Mouse (Mus musculus): ENCODE results near the gene Tex33. TPM values are rescaled to one million over a fixed set of nuclear protein-coding genes. Genes with fewer than 3 reads are reported as not detected.
"Not testable (repeated sequence)": the region's sequence is repeated elsewhere in the genome, so short reads cannot be mapped to it uniquely, and the experiment has no call there.

Tex33 gene
- total and polyA plus RNA-seq, 3 experiments = 4.3 to 4.7 TPM; not detected in 1

- H3K9me3 ChIP-seq (replicated peaks; ENCODE audit: insufficient read depth, low read length); H3K27me3 ChIP-seq (ENCODE audit: control insufficient read depth in 1 of 2, insufficient read depth in 2 of 2, low read length in 2 of 2); H3K79me2 ChIP-seq (ENCODE audit: control insufficient read depth, insufficient read depth, low read length, poor library complexity); H3K4me3 ChIP-seq (ENCODE audit: control insufficient read depth in 1 of 2, insufficient read depth in 1 of 2, low read depth in 2 of 2, low read length in 2 of 2); H3K27ac ChIP-seq (ENCODE audit: control insufficient read depth, low read depth, low read length); H3K36me3 ChIP-seq (ENCODE audit: control insufficient read depth in 1 of 2, insufficient read depth in 2 of 2, low read length in 2 of 2); H3K4me1 ChIP-seq (ENCODE audit: control insufficient read depth in 1 of 2, insufficient read depth in 2 of 2, low read length in 2 of 2); H3K9ac ChIP-seq (ENCODE audit: control insufficient read depth, low read depth, low read length, poor library complexity, severe bottlenecking): not testable (repeated sequence)
- TF ChIP-seq SMC3 (IDR thresholded peaks at IDR 0.05; ENCODE audit: low read depth, low read length) (peak; percentile 99), CTCF (IDR thresholded peaks at IDR 0.05 in 2 of 3, conservative IDR thresholded peaks at IDR 0.05 in 1 of 3; ENCODE audit: control insufficient read depth in 1 of 3, insufficient read depth in 1 of 3, low read depth in 2 of 3, low read length in 3 of 3, poor library complexity in 1 of 3, severe bottlenecking in 1 of 3) (peak; percentile 96 to 97 (median 97)), ZC3H11A (IDR thresholded peaks at IDR 0.05; ENCODE audit: low read depth, low read length) (peak; percentile 95), RAD21 (IDR thresholded peaks at IDR 0.05; ENCODE audit: low read depth, low read length) (peak; percentile 93)
- peak; percentile 59 for DNase-seq (ENCODE audit: low read depth, low spot score)
Observed at GRCm38 (mm10) chr15:78339627-78340423, 55.9 kb downstream of the Tex33 start.

- DNase-seq (ENCODE audit: low read depth, low spot score) = no peak
- no peak overlapping the region for H3K9ac ChIP-seq (ENCODE audit: control insufficient read depth, low read depth, low read length, poor library complexity, severe bottlenecking)
- TF ChIP-seq RCOR1 (IDR thresholded peaks at IDR 0.05; ENCODE audit: low read depth, low read length) = no peak
- TF ChIP-seq USF2 (IDR thresholded peaks at IDR 0.05; ENCODE audit: borderline replicate concordance in 1 of 2, insufficient read depth in 1 of 2, low read depth in 1 of 2, low read length in 2 of 2) = no peak
- no peak for TF ChIP-seq ZMIZ1 (IDR thresholded peaks at IDR 0.05; ENCODE audit: low read depth, low read length)
- TF ChIP-seq MEF2A (IDR thresholded peaks at IDR 0.05; ENCODE audit: extremely low read depth, insufficient replicate concordance, low read depth, low read length, poor library complexity, severe bottlenecking) = no peak
- H3K79me2 ChIP-seq (ENCODE audit: control insufficient read depth, insufficient read depth, low read length, poor library complexity) = no peaks in the 10 kb centered on the region
- H3K27ac ChIP-seq (ENCODE audit: control insufficient read depth, low read depth, low read length) = no peak overlapping the region
- H3K36me3 ChIP-seq (ENCODE audit: control insufficient read depth in 1 of 2, insufficient read depth in 2 of 2, low read length in 2 of 2) = no peaks in the 10 kb centered on the region
- H3K4me1 ChIP-seq (ENCODE audit: control insufficient read depth in 1 of 2, insufficient read depth in 2 of 2, low read length in 2 of 2) = peaks cover 0 to 5% of the 10 kb centered on the region in 2 experiments; a peak in 1 of 4 replicates
- no peaks in the 10 kb centered on the region for H3K27me3 ChIP-seq (ENCODE audit: control insufficient read depth in 1 of 2, insufficient read depth in 2 of 2, low read length in 2 of 2)
- H3K9me3 ChIP-seq (replicated peaks; ENCODE audit: insufficient read depth, low read length) = no peaks in the 10 kb centered on the region
- no peak overlapping the region for H3K4me3 ChIP-seq (ENCODE audit: control insufficient read depth in 1 of 2, insufficient read depth in 1 of 2, low read depth in 2 of 2, low read length in 2 of 2)
Observed at GRCm38 (mm10) chr15:78334380-78334779, 61.3 kb downstream of the Tex33 start.

DNA sequence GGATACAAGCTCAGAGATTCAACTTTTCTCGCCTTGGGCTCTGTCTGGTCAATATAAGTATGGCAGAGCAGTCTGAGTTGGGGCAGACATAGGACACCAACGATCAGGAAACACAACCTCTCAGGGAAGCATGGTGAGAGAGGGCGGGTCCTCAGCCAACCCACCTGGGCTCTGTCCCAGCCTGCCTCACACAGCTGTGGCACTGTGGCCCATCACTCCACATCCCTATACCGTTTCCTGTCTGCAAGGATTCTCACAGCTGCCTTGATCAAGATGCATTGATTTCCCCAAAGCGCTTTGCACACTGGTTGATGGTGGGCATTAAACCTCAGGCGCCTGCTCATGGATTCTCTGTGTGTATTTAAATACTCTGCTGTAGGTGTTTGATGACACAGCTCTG lies 62.7 kb downstream of the Tex33 start:
- no peak for DNase-seq (ENCODE audit: low read depth, low spot score)
- Histone ChIP-seq H3K9me3 (replicated peaks; ENCODE audit: insufficient read depth, low read length) (no peaks in the 10 kb centered on the region), H3K36me3 (ENCODE audit: control insufficient read depth in 1 of 2, insufficient read depth in 2 of 2, low read length in 2 of 2) (no peaks in the 10 kb centered on the region), H3K4me3 (ENCODE audit: control insufficient read depth in 1 of 2, insufficient read depth in 1 of 2, low read depth in 2 of 2, low read length in 2 of 2) (no peak overlapping the region), H3K27me3 (ENCODE audit: control insufficient read depth in 1 of 2, insufficient read depth in 2 of 2, low read length in 2 of 2) (no peaks in the 10 kb centered on the region), H3K4me1 (ENCODE audit: control insufficient read depth in 1 of 2, insufficient read depth in 2 of 2, low read length in 2 of 2) (peaks cover 0 to 5% of the 10 kb centered on the region in 2 experiments; a peak in 1 of 4 replicates), H3K27ac (ENCODE audit: control insufficient read depth, low read depth, low read length) (no peak overlapping the region), H3K79me2 (ENCODE audit: control insufficient read depth, insufficient read depth, low read length, poor library complexity) (no peaks in the 10 kb centered on the region; the same call in 1 of the 2 replicates), H3K9ac (ENCODE audit: control insufficient read depth, low read depth, low read length, poor library complexity, severe bottlenecking) (no peak overlapping the region)
- no peak for TF ChIP-seq MYB (IDR thresholded peaks at IDR 0.05; ENCODE audit: low read depth, low read length)

All from MEL (cell line).